Mouse (Mus musculus) adrenal gland, postnatal 36 days (tissue): ENCODE results near the gene Gck. TPM values are rescaled to one million over a fixed set of nuclear protein-coding genes. Genes with fewer than 3 reads are reported as not detected.
"Not testable (repeated sequence)": the region's sequence is repeated elsewhere in the genome, so short reads cannot be mapped to it uniquely, and the experiment has no call there.

Experiments
- DNase-seq, 2 experiments: peaks; one replicate each; pipeline ENCODE4 v3.0.0; 2021; ENCODE audit warnings: mixed read lengths in 1 of 2
- total RNA-seq, 2 experiments: library from RNA; stranded (reverse); gene quantifications; 2 replicates each; pipeline ENCODE4 v1.2.3; 2021

Gck gene
- total RNA-seq, 2 experiments from 2014 or later = 2.1 to 2.4 TPM

DNA sequence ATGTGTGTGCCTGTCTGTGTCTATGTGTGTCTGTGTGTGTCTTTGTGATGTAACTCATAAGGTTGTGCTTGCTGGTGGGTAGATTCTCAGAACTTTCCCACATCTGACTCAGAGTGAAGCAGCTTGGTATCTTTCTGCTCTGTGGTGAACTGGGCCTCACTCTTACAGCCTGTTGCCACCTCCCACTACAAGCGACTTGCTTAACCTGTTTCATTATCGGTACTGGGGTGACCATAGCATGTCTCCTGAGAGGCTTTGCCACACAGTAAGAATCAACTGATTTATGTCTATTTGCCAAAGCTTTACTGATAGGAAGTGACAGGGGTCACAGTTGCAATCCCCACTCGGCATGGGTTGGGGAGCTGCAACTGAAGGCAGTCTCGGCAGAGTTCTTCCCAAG, 41.2 kb downstream of the Gck start:
- no peak for DNase-seq

DNA sequence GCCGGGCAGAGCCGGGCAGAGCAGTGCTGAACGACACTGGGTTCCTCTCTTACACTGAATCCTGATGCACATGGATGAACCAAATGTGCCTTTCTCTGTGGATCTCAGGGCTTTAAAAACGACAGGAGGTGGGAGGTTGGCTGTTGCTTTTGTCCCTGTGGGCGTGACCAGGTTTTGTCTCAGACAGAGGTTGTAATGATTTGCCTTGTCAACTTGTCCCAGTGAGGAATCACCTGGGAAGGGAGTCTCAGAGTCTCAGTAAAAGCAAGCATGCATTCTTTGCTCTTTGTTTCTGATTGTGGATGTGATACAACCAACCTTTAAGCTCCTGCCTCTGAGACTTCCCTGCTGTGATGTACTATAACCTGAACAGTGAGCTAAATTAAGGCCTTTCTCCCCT, 42.8 kb downstream of the Gck start:
- no peak for DNase-seq

DNA sequence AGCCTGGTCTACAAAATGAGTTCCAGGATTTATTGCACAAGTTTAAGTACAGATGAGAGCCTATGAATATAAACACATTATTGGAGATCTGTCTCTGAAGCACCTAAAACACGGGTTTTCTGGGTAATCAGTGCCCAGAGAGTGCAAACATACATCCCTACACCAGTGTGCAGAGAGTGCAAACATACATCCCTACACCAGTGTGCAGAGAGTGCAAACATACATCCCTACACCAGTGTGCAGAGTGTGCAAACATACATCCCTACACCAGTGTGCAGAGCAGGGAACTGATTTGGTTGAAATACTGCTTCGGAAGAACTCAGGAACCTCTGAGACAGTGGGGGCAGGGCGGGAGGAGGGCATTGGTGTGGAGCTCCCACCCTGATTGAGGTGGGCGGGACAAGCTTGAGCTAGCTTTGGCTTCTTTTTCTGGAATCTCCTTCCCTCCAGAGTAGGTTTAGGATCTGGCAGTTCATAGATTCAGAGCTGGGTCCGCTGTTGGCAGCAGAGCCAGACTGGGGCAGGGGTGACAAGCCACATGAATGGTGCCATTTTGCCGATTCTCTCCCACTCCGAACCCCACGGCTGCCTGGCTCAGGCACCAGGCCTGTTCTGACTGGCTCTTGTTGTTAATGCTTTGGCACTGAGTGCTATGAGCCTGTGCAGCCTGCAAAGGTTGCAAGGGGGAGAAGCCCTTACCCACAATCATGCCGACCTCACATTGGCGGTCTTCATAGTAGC, 43.9 kb downstream of the Gck start:
- DNase-seq = no peak

DNA sequence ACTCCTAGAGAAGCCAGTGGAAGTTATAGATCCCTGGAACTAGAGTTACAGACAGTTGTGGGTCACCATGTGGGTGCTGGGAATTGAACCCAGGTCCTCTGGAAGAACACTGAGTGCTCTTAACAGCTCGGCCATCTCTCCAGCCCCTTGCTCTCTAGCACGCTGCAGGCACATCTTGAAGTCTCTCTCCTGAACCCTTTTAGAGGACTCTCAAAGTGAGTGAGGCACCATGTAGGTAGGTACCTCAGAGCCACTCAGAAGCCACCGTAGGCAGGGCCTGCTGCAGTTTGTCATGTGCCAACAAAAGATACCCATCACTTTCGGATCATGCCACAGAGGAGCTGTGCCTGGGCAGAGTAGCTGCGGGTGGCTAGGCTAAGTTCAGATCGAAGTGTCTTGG, 45.0 kb downstream of the Gck start:
- no peak for DNase-seq

DNA sequence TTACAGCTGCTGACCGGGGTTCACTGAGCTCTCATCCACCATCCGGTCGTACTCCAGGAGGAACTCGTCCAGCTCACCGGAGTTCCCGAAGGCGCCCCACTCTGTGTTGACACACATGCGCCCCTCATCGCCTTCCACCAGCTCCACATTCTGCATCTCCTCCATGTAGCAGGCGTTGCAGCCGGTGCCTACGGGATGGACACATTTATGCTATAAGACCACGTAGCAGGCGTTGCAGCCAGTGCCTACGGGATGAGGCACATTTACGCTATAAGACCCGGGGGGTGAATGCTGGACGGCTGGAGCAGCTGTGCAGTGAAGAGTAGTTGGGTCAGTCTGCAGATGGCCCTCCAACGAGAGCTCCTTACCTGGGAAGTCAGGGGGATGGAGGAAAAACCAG, 45.5 kb downstream of the Gck start:
- no peak for DNase-seq

DNA sequence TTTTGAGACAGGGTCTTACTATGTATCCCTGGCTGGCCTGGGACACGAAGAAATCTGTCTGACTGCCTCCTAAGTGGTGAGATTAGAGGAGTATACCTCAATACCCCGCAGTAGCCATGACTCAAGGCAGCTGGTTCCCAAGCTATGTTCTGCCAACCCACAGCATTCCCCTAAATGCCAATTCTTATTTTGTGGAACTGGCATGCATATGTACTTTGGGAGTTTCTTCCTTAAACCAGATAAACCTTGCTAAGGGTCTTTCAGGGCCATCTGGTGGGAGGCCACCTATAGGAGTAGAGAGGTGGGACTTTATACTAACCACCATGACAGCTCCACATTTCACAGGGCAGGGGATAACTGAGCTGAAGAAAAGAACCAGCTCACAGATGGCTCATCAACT, 46.0 kb downstream of the Gck start:
- no peak for DNase-seq

DNA sequence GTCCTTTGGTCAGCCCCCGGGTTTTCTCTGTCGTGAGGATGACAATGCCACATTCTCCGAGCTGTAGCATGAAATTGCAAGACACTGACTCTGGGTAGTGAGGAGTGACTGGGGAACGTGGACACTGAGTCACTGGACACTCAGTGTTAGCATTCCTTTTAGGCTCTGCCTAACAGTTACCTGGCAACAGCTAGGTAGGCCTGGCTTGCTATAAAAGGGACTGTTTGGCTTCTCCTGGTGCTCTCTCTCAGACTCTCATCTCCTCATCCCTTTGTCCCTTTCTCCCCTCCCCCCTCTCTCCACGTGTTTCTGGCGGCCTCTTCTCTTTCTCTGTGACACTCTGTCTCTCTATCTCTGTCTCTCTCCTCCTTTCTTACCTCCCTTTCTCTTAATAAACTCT, 47.5 kb downstream of the Gck start:
- DNase-seq = no peak

DNA sequence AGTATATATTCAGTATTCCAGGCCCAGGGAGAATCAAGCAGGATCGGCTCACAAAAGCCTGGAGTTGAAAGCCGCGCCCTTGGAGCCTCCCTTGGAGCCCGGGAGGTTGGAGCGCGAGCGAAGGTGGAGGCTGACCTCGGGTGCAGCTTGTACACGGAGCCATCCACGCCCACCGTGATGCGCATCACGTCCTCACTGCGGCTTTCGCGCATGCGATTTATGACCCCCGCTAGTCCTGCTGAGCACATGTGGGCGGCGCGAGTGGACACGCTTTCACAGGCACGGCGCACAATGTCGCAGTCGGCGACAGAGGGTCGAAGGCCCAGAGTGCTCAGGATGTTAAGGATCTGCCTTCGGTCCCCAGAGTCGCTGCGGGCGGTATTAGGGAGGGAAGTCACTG, 47.9 kb downstream of the Gck start:
- peak; percentile 31 to 44 for DNase-seq

DNA sequence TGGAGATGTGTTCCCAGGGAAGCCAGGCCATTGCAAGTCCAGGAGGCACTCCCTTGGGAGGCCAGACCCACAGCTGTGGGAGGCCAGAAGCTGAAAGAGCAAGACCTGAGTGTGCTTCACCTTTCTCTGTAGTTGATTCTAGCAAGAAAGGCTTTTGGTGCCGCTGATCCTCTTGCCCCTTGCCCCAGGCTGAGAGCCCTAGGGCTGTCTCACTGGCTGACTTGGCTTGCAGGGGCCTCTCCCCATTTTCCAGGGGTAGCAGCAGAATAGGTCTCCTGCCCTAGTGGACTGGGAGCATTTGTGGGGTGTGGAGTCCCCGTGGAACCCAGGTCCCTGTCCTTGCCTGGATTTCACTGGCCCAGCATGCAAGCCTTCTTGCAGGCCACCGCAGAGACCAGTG, 48.6 kb downstream of the Gck start:
- DNase-seq = no peak

DNA sequence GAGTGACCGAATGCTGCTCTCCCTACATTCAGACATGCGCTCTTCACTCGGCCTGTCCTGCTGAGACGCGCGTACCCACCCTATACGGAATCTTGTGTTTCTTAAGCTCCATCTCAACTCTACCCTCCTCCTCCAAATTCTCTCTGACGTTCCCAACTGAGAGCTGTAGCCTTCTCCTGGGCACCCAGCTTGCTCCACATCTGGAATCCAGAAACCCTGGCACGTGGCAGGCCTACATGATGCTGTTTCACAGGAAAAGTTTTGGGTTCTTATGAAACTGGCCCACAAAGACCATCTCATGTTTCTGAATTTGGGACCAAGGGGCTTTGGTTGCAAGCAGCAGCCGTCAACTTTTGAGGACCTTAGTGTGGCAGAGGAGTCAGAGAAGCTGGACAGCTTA, 50.6 kb downstream of the Gck start:
- DNase-seq = no peak

DNA sequence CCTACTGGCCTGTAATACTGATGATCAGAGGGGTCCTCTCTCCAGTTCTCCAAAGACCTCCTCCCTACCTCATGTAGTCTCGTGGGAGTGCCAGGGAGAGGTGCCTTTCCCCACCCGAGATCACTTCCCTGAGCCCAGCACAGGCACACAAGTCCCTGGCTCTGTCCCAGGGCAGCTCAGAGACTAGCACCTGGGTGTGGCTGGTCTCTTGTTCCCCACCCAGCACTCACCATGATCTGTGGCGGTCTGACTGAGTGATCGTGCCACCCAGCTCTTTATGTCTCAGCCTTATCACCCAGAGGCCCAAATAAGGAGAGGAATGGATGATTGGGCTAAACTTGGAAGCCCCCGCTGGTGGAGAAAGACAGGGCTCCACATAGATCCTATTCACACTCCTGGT, 51.4 kb downstream of the Gck start, which contains the start of gene Myl7:
Gene Myl7, minus strand, starts transcription at position 252 of the 400 bp plus-strand sequence.
- DNase-seq = no peak

DNA sequence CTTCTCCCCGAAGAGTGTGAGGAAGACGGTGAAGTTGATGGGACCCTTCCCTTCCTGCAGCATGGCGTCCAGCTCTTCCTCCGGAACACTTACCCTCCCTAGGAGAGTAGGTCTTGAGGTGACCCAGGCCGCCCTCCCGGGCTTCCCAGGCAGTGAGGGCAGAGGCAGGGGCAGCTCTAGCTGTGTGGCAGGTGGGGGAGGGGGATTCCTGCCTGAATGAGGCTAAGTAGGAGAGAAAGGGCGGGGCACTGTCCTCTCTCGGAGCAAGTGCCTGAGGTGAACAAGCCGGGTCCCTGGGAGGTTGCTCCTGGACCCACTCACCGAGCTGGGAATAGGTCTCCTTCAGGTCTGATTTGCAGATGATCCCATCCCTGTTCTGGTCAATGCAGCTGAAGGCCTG, 52.0 kb downstream of the Gck start:
- no peak for DNase-seq

DNA sequence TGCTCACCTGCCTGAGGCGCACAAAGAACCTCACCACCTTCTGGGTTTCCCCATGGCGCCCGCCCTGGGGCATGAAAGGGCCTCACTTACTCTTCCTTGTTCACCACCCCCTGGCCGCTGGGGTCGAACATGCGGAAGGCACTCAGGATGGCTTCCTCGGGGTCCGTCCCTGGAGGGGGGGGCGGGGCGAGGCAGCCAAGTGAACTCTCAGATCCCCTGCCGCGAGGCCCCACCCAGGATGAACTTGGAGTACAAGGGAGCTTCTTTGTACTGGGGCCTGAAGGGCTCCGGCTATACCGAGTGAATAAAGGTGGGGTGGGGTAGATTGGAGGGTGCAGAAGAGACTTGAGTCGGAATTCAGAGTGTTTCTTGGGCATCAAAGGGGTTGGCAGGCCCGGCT, 52.7 kb downstream of the Gck start:
- no peak for DNase-seq

DNA sequence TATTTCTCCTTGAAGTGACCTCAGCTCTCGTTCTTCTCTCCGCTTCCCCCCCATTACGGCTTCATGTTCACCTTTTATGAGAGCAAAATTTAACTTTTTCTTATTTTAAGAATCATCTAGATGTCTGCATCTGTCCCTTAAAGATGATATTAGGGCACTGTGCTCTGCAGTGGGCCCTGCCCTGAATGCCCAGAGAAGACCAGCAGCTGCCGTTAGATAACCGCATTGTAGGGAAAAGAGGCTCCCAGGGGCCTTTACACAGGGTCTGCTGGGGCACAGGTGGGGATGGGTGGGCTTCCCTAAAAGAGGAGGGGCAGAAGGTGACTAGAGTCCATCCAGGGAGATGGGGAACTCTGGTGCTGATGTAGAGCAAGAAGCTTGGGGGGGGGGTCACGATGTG, 56.1 kb downstream of the Gck start:
- no peak for DNase-seq

DNA sequence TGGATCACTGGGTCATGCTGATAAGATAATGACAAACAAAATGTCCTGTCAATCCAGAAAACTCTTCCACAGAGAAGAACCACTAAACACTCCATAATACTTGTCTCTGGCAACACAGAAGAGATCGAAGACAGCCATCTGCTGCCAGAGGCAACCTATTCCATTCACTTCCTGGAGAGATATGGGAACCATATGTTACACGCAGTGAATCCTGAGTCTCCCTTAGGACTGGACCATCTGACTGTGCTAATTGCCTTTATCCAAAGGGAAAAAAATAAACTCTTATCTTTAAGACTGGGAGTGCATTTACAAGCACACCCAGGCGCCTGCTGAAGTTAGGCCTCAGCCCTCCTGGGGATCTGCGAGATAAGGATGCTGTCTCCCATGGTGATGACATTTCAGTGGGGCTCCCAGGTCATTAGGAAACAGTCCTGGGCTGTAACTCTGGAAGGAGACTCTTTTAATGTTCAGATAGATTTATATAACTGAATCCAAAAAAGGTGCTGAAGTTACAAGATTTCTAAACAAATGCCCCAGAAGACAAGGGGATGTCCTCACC, 57.0 kb downstream of the Gck start:
- DNase-seq = no peak

DNA sequence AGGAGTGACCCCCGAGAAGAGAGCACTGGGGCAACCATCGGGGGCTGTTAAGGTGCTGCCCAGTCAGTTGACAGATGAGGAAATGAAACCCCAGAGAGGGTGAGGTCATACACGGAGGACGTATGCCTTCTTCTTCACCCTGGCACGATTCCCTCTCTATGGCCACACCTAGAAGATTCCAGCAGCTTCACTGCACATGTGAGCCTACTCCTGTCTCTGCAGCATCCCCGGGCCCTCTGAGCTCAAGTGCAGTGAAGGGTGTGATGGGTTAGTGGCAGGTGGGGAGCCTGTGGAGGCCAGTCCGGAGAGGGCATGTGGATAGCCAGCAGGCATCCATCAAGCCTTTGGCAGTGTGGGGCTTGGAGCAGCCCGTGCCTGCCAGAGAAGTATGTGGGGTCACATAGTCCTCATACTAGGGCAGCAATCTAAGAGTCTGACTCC, 57.7 kb downstream of the Gck start:
- no peak for DNase-seq

DNA sequence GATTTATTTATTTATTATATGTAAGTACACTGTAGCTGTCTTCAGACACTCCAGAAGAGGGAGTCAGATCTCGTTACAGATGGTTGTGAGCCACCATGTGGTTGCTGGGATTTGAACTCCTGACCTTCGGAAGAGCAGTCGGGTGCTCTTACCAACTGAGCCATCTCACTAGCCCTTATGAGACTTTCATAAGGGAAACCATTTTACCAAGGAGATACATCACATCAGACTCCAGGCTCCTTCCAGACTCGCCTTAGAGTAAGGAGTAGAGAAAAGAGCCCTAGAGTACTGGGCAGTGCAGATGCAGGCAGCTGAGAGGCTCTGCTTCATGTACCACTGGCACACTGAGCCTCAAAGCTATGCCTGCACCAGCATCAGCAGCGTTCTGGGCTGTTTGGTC, 61.3 kb downstream of the Gck start:
- not testable (repeated sequence) for DNase-seq

DNA sequence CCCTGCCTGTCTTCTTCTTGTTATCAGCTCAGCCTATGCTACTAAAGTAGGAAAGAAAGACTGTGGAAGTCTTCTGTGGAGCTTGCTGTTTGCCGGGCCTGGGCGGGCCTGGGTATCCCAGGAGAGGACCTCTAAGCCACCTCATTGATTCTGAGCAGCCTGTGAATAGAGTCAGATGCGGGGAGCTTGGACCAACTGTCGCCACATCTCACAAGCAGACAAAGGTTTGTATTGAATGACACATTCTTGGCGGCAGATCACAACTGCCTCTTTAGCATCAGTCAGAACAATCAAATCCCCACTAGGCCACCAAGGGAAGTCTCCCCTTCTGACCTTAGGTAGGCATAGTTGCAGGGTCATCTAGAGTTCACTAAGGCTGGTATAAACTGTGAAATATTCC, 62.6 kb downstream of the Gck start:
- no peak for DNase-seq

DNA sequence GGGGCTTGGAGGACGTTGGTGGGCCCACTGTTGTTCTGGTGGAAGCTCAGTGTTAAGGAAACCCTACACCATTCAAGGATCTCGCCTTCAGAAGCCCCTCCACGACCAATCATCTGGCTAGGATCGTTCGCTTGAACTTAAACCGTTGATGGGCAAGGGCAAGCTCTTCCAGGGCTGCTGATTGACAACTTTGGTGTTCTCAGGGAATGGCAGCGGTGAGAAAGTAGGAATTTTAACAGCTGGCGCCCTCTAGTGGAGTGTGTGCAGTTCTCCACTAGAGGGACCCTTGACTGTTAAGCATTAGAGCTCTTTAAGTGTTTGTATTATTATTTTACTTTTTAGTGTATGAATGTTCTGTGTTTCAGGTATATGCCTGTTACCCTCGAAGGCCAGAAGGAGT, 63.7 kb downstream of the Gck start:
- DNase-seq = peak; percentile 59 to 76

DNA sequence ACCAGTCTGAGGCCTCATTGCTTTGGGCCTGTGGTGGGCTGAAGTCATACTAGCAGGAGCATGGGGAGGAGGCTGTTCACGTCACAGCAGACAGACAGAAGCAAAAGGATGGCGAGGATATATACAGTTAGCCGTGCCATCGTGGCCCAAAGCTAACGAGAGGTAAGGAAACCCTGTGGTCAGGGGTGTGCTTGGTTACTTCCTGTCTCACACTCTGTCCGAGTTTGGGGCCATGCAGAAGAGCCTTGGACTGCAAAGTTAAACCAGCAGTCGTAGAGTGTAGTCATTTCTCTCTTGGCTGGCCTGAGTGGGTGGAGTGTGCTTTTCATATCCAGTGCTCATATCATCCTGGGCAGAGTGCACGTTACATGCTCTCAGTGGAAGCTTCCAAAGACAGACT, 67.4 kb downstream of the Gck start:
- no peak for DNase-seq

DNA sequence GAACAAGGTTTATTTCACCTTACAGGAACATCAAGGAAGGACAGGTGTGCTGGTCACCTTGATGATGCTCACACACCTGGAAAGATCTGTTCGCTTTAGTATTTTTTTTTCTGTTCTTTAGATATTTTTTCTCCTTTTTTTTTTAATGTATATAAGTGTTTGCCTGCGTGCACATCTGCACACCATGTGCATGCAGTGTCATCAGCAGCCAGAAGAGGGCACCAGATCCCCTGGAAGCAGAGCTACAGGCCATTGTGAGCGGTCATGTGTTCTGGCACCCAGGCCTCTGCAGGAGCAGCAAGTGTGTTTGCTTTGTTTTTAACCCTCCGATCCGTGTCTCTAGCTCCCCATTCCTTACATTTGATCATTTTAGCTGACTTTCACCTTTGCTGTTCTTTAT, 70.0 kb downstream of the Gck start:
- DNase-seq = peak; percentile 56 to 72

DNA sequence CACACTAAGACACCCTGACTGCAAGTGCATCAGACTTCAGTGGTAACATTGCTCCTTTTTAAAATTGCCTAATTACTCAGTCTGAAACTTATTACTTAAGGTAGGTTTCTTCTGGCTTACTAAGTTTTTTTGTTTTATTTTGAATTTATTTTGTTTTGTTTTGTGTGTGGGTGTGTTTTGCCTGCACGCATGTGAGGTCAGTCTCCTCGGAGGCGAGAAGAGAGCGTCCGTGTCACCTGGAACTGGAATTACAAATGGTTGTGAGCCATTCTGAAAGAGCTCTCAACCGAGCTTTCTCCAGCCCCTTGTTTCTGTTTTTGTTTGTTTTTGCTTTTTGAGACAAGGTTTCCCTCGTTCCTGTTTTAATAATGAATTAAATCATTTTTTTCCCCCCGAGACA, 71.2 kb downstream of the Gck start:
- no peak for DNase-seq

DNA sequence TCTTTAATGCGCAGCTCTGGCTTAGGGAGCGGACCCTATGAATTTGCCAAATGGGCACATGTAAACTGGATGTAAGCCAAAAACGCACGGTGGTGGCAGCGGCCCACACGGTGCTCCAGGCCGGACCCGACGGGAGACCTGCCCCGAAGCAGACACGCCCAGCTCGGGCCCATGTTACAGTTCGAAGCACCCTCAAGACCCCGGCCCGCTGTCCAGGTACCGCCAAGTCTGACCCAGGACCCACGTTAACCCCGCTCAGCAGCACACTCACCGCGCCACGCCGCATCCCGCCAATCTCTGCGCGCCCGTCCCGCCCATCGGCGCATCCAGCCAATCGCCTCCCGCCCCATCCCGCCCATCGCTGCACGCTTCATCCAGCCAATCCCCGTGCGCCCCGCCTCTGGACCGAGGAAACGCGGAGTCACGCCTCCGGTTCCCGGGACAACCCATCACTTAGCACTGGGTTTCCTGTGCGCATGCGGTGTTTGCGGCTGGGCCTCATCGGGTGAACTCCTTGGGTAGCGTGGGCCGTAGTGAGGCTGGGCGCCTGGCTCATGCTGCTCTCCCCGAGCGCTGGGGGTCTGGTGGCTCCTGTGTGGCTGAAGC, 71.9 kb downstream of the Gck start, which contains the start of gene Pold2:
Gene Pold2, minus strand, starts transcription at position 372 of the 606 bp plus-strand sequence.
- DNase-seq = peak; percentile 99

DNA sequence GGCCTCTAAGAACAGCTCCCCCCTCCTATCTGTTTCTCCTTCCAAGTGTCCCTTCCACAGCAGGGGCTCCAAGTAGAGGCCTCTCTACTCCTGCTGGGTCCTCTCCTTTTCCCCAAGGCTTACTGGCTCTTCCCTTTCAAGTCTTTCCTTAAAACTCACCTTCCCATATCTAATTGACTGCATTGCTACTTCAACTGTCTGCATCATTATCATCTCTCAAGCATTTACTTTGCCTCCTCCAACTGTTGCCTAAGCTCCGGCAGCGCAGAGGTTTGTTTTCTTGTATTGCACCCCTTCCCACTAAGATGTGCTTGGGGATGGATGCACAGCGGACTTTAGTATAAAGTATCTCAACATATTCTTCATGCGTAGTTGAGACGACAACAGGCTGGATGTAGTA, 72.5 kb downstream of the Gck start:
- DNase-seq = no peak
